Mouse (Mus musculus) ES-E14 (cell line): ENCODE data around the gene Lcp2. TPM values are rescaled to one million over a fixed set of nuclear protein-coding genes. Genes with fewer than 3 reads are reported as not detected.
A peak's percentile ranks its signal among the peaks of the same experiment; 100 is the strongest.

Source experiments
- DNase-seq: peaks from one replicate; pipeline ENCODE4 v3.0.0-alpha.2; 2013; ENCODE audit warnings: low read depth, low spot score
- H3K27ac ChIP-seq: 2 replicates; pipeline ENCODE4 v1.5.1; 2012; ENCODE audit warnings: low read depth, mild to moderate bottlenecking, low read length, moderate library complexity, mixed read lengths; ENCODE audit not compliant: poor library complexity, insufficient read depth, severe bottlenecking
- H3K36me3 ChIP-seq: 2 replicates; pipeline ENCODE4 v1.6.1; 2012; ENCODE audit warnings: mild to moderate bottlenecking, low read length, moderate library complexity, mixed read lengths; ENCODE audit not compliant: control insufficient read depth, poor library complexity, insufficient read depth, severe bottlenecking
- H3K4me1 ChIP-seq, 2 experiments: fragments of 150-350 bp in 1 of 2; sonication (generic) in 1 of 2; 2 replicates each; pipeline ENCODE4 v1.6.1; 2012; ENCODE audit warnings: low read length in 2 of 2, mild to moderate bottlenecking in 1 of 2, mixed read lengths in 1 of 2; ENCODE audit not compliant: control insufficient read depth in 2 of 2, insufficient read depth in 2 of 2, poor library complexity in 1 of 2
- H3K4me3 ChIP-seq, 2 experiments: fragments of 150-350 bp in 1 of 2; sonication (generic) in 1 of 2; 2 replicates each; pipeline ENCODE4 v1.5.1; 2012; ENCODE audit warnings: low read length in 2 of 2, low read depth in 1 of 2, mild to moderate bottlenecking in 1 of 2, mixed read lengths in 1 of 2; ENCODE audit not compliant: insufficient read depth in 1 of 2, poor library complexity in 1 of 2, severe bottlenecking in 1 of 2
- H3K9ac ChIP-seq: 2 replicates; pipeline ENCODE4 v1.6.1; 2012; ENCODE audit warnings: low read depth, mild to moderate bottlenecking, low read length, mixed read lengths; ENCODE audit not compliant: poor library complexity, insufficient read depth, severe bottlenecking
- H3K9me3 ChIP-seq: fragments of 150-350 bp; sonication (generic); 2 replicates; pipeline ENCODE4 v1.6.1; 2012; ENCODE audit warnings: low read depth, mild to moderate bottlenecking, low read length; ENCODE audit not compliant: control insufficient read depth, insufficient read depth
- CHD2 ChIP-seq: IDR thresholded peaks from 2 replicates; pipeline ENCODE4 v1.6.1; 2014; ENCODE audit warnings: mild to moderate bottlenecking, low read depth, low read length, inconsistent platforms
- HCFC1 ChIP-seq: IDR thresholded peaks from 2 replicates; pipeline ENCODE4 v1.6.1; 2012; ENCODE audit warnings: low read length, inconsistent platforms, borderline replicate concordance; ENCODE audit not compliant: insufficient read depth
- MAFK ChIP-seq: IDR thresholded peaks from 2 replicates; pipeline ENCODE4 v1.6.1; 2014; ENCODE audit warnings: mild to moderate bottlenecking, low read depth, low read length, inconsistent platforms; ENCODE audit not compliant: insufficient read depth
- ZC3H11A ChIP-seq: IDR thresholded peaks from 2 replicates; pipeline ENCODE4 v1.6.1; 2012; ENCODE audit warnings: low read depth, mild to moderate bottlenecking, inconsistent platforms, low read length, borderline replicate concordance
- ZNF384 ChIP-seq: IDR thresholded peaks from 2 replicates; pipeline ENCODE4 v1.6.1; 2012; ENCODE audit warnings: low read depth, low read length, inconsistent platforms
- in situ Hi-C, 2 experiments: fragments of 600-800 bp; cut with MboI; formaldehyde crosslinking; loops; one replicate each; pipeline ENCODE4 v1.15.1; 2025; ENCODE audit warnings: low sequenced_read_pairs in 2 of 2, inconsistent platforms in 1 of 2; ENCODE audit not compliant: unreplicated experiment in 2 of 2
- total RNA-seq: library from RNA; depleted of rRNA; stranded (reverse); fragments of 300-350 nt; gene quantifications from 2 replicates; pipeline ENCODE4 v1.2.3, GENCODE M21; 2012; rRNA removed

The Lcp2 gene
- total RNA-seq: 0.09 TPM in 1 of 2 replicates, not detected in the other

DNA sequence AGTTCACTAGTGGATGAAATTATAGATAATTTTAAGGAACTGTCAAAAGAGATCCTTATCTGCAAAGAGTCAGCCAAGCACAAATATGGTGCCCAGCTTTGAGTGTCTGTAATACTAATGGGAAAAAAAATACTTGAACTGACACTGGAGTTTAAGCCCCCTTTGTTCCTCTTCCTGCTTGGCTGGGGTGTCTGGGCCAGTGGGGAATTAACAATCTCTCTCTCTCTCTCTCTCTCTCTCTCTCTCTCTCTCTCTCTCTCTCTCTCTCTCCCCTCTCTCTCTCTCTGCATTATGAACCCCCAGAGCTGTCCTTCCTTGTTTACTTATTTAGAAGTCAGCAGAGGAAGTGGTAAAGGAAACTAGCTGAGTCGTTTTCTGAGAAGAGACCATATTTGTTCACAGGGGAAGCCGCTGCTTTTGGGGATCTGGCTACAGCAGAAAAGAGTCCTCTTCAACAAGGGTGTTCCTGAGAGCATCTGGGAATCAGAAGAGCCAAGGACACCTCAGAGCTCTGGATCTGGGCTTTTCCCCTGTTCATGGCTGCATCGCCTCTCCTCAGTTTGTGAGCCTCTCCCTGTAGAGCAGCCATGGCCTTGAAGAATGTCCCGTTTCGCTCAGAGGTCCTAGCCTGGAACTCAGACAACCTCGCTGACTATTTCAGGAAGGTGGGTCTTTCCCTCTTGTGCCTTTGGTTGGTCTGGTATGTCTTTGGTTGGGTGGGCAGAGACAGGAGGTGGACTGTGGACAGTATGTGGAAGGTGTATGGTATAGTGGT lies at the start of gene Lcp2:
Gene Lcp2, plus strand, starts transcription at position 154 of the 775 bp plus-strand sequence.
- in situ Hi-C loops: no loop called here
- Histone ChIP-seq H3K36me3 (no peaks in the 10 kb centered on the region), H3K27ac (no peak within 1 kb of the TSS), H3K4me3 (no peak within 1 kb of the TSS), H3K9me3 (no peaks in the 10 kb centered on the region), H3K4me1 (no peaks in the 10 kb centered on the region), H3K9ac (no peak within 1 kb of the TSS)
- TF ChIP-seq ZC3H11A (no peak), HCFC1 (no peak), ZNF384 (no peak), CHD2 (no peak), MAFK (no peak)
- no peak for DNase-seq

- Histone ChIP-seq H3K36me3 (no peaks in the 10 kb centered on the region), H3K27ac (no peak overlapping the region), H3K4me3 (no peak overlapping the region), H3K9me3 (no peaks in the 10 kb centered on the region), H3K4me1 (no peaks in the 10 kb centered on the region), H3K9ac (no peak overlapping the region)
- DNase-seq: no peak
- TF ChIP-seq ZNF384 (no peak), HCFC1 (no peak), MAFK (no peak), ZC3H11A (no peak), CHD2 (no peak)
- in situ Hi-C loops: no loop called here
These were observed 48.5 kb upstream of the Lcp2 start for GRCm38 (mm10) chr11:33998244-33998643.

DNA sequence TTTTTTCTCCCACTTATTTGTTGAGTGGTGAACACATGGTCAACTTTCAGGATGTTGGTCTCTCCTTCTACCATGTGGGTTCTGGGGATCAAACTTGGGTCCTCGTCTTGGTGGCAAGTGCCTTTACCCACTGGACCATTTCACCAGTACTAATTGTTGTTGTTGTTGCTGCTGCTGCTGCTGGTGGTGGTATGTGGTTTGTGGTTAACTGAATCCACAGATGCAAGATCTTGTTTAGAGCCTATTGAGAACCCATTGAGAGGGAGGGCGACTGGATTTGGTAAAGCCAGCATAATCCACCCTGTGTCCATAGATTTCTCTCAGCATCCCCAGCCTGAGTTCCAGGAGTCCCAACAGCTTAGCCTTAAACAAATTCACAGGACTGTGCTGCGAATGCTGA lies 46.3 kb upstream of the Lcp2 start:
- in situ Hi-C loops: no loop called here

GRCm38 (mm10) chr11:34001938-34002592 lies 44.7 kb upstream of the Lcp2 start:
- H3K4me3 ChIP-seq: no peak overlapping the region
- H3K9me3 ChIP-seq: no peaks in the 10 kb centered on the region
- H3K36me3 ChIP-seq: no peaks in the 10 kb centered on the region
- in situ Hi-C loops: no loop called here
- no peak overlapping the region for H3K9ac ChIP-seq
- H3K27ac ChIP-seq: no peak overlapping the region
- peak; percentile 54 for DNase-seq
- TF ChIP-seq ZC3H11A (no peak), HCFC1 (no peak), CHD2 (no peak), MAFK (no peak), ZNF384 (no peak)
- H3K4me1 ChIP-seq: no peaks in the 10 kb centered on the region

More for the DNA sequence above, 46.3 kb upstream of the Lcp2 start:
- Histone ChIP-seq H3K27ac (no peak overlapping the region), H3K9ac (no peak overlapping the region), H3K4me3 (no peak overlapping the region), H3K36me3 (no peaks in the 10 kb centered on the region), H3K4me1 (no peaks in the 10 kb centered on the region), H3K9me3 (no peaks in the 10 kb centered on the region)
- TF ChIP-seq ZNF384 (no peak), HCFC1 (no peak), CHD2 (no peak), MAFK (no peak), ZC3H11A (no peak)
- DNase-seq: no peak
